Mouse (Mus musculus) liver, postnatal 0 days (tissue): ENCODE data around the gene Gmppa.

Experiments used
- CTCF ChIP-seq: sonication (generic); IDR thresholded peaks from 2 replicates; pipeline ENCODE4 v1.5.1; 2016; ENCODE audit warnings: antibody characterized with exemption, low read depth
- EP300 ChIP-seq: IDR thresholded peaks from 2 replicates; pipeline ENCODE4 v1.6.1; 2016; ENCODE audit warnings: antibody characterized with exemption, low read depth, mild to moderate bottlenecking

DNA sequence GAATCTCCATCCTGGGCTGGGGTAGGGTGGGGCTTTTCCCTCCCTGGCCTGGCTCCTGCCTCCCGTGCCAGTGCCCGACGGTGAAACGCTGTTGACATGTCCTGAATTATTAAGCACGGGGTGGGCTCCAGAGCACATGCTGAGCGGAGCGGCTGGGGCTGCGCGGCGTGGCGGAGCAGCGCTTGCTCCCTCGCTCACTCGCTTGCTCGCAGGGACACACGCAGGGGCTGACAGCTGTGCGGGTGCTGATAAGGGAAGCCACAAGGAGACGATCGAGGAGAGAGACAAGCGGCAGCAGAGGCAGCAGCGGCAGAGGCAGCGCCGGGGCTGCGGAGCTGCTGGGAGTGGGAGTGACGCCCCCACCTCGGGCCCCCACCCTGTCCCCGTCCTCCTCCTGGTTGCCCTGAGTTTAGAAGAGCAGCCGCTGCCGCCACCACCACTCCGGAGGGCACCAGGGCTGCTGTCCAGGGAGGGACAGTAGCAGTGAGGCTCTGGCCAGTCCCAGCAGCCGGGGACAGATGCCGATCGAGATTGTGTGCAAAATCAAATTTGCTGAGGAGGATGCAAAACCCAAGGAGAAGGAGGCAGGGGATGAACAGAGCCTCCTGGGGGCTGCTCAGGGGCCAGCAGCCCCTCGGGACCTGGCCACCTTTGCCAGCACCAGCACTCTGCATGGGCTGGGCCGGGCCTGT, 14.7 kb downstream of the Gmppa start, which contains the start of gene Asic4:
- TF ChIP-seq CTCF, result no peak
- TF ChIP-seq EP300, result no peak; the same call in 1 of the 2 replicates
